Mouse (Mus musculus) testis, adult 2 months (tissue): ENCODE results near the gene Itgal.

ENCODE experiments used
- CTCF ChIP-seq: fragments of 200-500 bp; IDR thresholded peaks from 2 replicates; pipeline ENCODE4 v1.5.1; 2012; ENCODE audit warnings: low read depth, mild to moderate bottlenecking, inconsistent platforms, low read length, moderate library complexity; ENCODE audit not compliant: control insufficient read depth, insufficient read depth, insufficient replicate concordance
- POLR2A ChIP-seq: fragments of 200-500 bp; IDR thresholded peaks from 2 replicates; pipeline ENCODE4 v1.6.1; 2012; ENCODE audit warnings: low read depth, mild to moderate bottlenecking, inconsistent platforms, low read length, moderate library complexity; ENCODE audit not compliant: control insufficient read depth

GRCm38 (mm10) chr7:127273925-127274789 is 21.9 kb upstream of the Itgal start, which contains the start of gene Sephs2:
- TF ChIP-seq POLR2A, result peak; percentile 99
- TF ChIP-seq CTCF, result no peak
